Comparison of ENCODE assay signal across 17 mouse cellular contexts in genomic region chr2:38472829-38473228, GRCm38 (mm10). TPM values are rescaled to one million over a fixed set of nuclear protein-coding genes. Genes with fewer than 3 reads are reported as not detected.
DNase-seq lines count a peak whose midpoint lies in the region; ATAC-seq and TF ChIP-seq lines count a peak whose summit lies in the region.
"Had no signal": no experiment of that assay in that cellular context is flagged by ENCODE, and none has a peak within 500 bp of the region (broad histone marks: within the 10 kb centered on the region; RNA-seq: fewer than 3 reads in every experiment).

No protein-coding gene starts in this region.

- no peaks in the 10 kb centered on the region for H3K27me3 ChIP-seq in intestine, embryonic 16.5 days (replicated peaks; ENCODE audit: control insufficient read depth, insufficient read depth, low read length)
- H3K27me3 ChIP-seq in hindbrain, postnatal 0 days (ENCODE audit: insufficient read depth, low read length), result no peaks in the 10 kb centered on the region
- no peaks in the 10 kb centered on the region for H3K27me3 ChIP-seq in forebrain, embryonic 16.5 days (replicated peaks; ENCODE audit: control insufficient read depth, insufficient read depth, low read length)
- H3K27me3 ChIP-seq: forebrain, embryonic 13.5 days; limb, embryonic 13.5 days had no signal

- no peak overlapping the region for H3K4me2 ChIP-seq in intestine, embryonic 16.5 days (ENCODE audit: low read depth, low read length)
- no peak overlapping the region for H3K4me2 ChIP-seq in hindbrain, postnatal 0 days (ENCODE audit: low read depth, low read length)
- no peak overlapping the region for H3K4me2 ChIP-seq in forebrain, embryonic 16.5 days (ENCODE audit: low read length)
- H3K4me2 ChIP-seq: forebrain, embryonic 13.5 days; limb, embryonic 13.5 days; midbrain, embryonic 11.5 days had no signal

- H3K4me3 ChIP-seq in intestine, embryonic 16.5 days (ENCODE audit: low read length), result no peak overlapping the region
- H3K4me3 ChIP-seq in hindbrain, postnatal 0 days (ENCODE audit: low read length), result no peak overlapping the region
- H3K4me3 ChIP-seq in forebrain, embryonic 16.5 days (replicated peaks; ENCODE audit: low read length), result no peak overlapping the region
- H3K4me3 ChIP-seq: forebrain, embryonic 13.5 days; limb, embryonic 13.5 days; myocyte had no signal

- H3K9ac ChIP-seq in intestine, embryonic 16.5 days (ENCODE audit: low read depth, low read length), result no peak overlapping the region
- no peak overlapping the region for H3K9ac ChIP-seq in hindbrain, postnatal 0 days (replicated peaks; ENCODE audit: low read length)
- H3K9ac ChIP-seq in forebrain, embryonic 16.5 days (replicated peaks; ENCODE audit: low read depth, low read length), result no peak overlapping the region
- H3K9ac ChIP-seq: forebrain, embryonic 13.5 days; limb, embryonic 13.5 days had no signal

- peak; percentile 40; the same call in 1 of the 2 replicates for ATAC-seq in intestine, embryonic 16.5 days
- ATAC-seq in hindbrain, postnatal 0 days, result no peak
- no peak for ATAC-seq in forebrain, embryonic 16.5 days
- ATAC-seq: forebrain, embryonic 13.5 days had no signal

- DNase-seq in urinary bladder, postnatal 14 days (ENCODE audit: low spot score), result peak; percentile 54
- DNase-seq in urinary bladder, adult 2 months (ENCODE audit: low spot score), result no peak
- peak; percentile 25 for DNase-seq in T-cell, adult 2 months (ENCODE audit: low spot score)
- no peak for DNase-seq in hindbrain, postnatal 0 days (ENCODE audit: low spot score)
- DNase-seq in adrenal gland, postnatal 36 days, result no peak
- DNase-seq: adrenal gland, adult 8-10 months; cerebellum, adult 8-10 months; embryo, embryonic 11 days; gastrocnemius, postnatal 14 days; right cerebral cortex, adult 18-20 months had no signal

- peaks cover 4% of the 10 kb centered on the region; the same call in 1 of the 2 replicates for H3K4me1 ChIP-seq in intestine, embryonic 16.5 days (ENCODE audit: control insufficient read depth, insufficient read depth, low read length)
- no peaks in the 10 kb centered on the region for H3K4me1 ChIP-seq in hindbrain, postnatal 0 days (ENCODE audit: insufficient read depth, low read length)
- H3K4me1 ChIP-seq in forebrain, embryonic 16.5 days (replicated peaks; ENCODE audit: control insufficient read depth, insufficient read depth, low read length), result no peaks in the 10 kb centered on the region
- H3K4me1 ChIP-seq: forebrain, embryonic 13.5 days; limb, embryonic 13.5 days had no signal

- TF ChIP-seq CTCF in hindbrain, postnatal 0 days (IDR thresholded peaks at IDR 0.05; ENCODE audit: low read depth), result no peak

- no peaks in the 10 kb centered on the region for H3K36me3 ChIP-seq in intestine, embryonic 16.5 days (ENCODE audit: control insufficient read depth, insufficient read depth, low read length)
- H3K36me3 ChIP-seq in hindbrain, postnatal 0 days (ENCODE audit: insufficient read depth, low read length), result no peaks in the 10 kb centered on the region
- no peaks in the 10 kb centered on the region for H3K36me3 ChIP-seq in forebrain, embryonic 16.5 days (ENCODE audit: control insufficient read depth, insufficient read depth)
- H3K36me3 ChIP-seq: limb, embryonic 13.5 days had no signal

- H3K27ac ChIP-seq in intestine, embryonic 16.5 days (ENCODE audit: low read length), result no peak overlapping the region
- no peak overlapping the region for H3K27ac ChIP-seq in hindbrain, postnatal 0 days
- no peak overlapping the region for H3K27ac ChIP-seq in forebrain, embryonic 16.5 days (ENCODE audit: low read length)
- H3K27ac ChIP-seq: forebrain, embryonic 13.5 days; kidney, postnatal 0 days; limb, embryonic 13.5 days had no signal

- no peaks in the 10 kb centered on the region for H3K9me3 ChIP-seq in intestine, embryonic 16.5 days (ENCODE audit: control insufficient read depth, low read length)
- no peaks in the 10 kb centered on the region for H3K9me3 ChIP-seq in hindbrain, postnatal 0 days (ENCODE audit: low read length)
- H3K9me3 ChIP-seq in forebrain, embryonic 16.5 days (ENCODE audit: control insufficient read depth, low read length), result no peaks in the 10 kb centered on the region
- H3K9me3 ChIP-seq: forebrain, embryonic 13.5 days; limb, embryonic 13.5 days had no signal

RNA-seq across cellular contexts. Expression of gene Nek6, which starts 38.6 kb away (rescaled TPM):
- polyA plus RNA-seq in urinary bladder, adult 2 months (2012; rRNA removed), result 18.9 and 20.2 TPM in 2 replicates
- polyA plus RNA-seq in intestine, embryonic 16.5 days (2015; fragmentation: Nextera tagmentation; extraction: Ambion mirVana), result 124 and 128 TPM in 2 replicates
- 27.5 and 29.4 TPM in 2 replicates for total RNA-seq in hindbrain, postnatal 0 days (2014; rRNA removed)
- 65.3 and 75.1 TPM in 2 replicates for polyA plus RNA-seq in hindbrain, postnatal 0 days (2015; fragmentation: Nextera tagmentation; extraction: Ambion mirVana)
- total RNA-seq in adrenal gland, postnatal 36 days (2021), result 10 to 100 TPM in 1 of 2 experiments, 1 to 10 TPM in 1; 9.2 to 22.3 TPM
- polyA plus RNA-seq in forebrain, embryonic 16.5 days (2015; fragmentation: Nextera tagmentation; extraction: Ambion mirVana), result 87.6 and 105 TPM in 2 replicates

Comparison
In these comparisons a context has a peak if more than half of its experiments do, and no peak if none do; other contexts are left out.
1. DNase-seq: peak in urinary bladder, postnatal 14 days (single experiment) and T-cell, adult 2 months (single experiment); none in urinary bladder, adult 2 months (single experiment), hindbrain, postnatal 0 days (single experiment) and adrenal gland, postnatal 36 days (0 of 2).